Mouse (Mus musculus): ENCODE data around the gene Ang4.

Gene Ang4

GRCm38 (mm10) chr14:51755944-51756343 is 17.4 kb downstream of the Ang4 start:
- no peaks in the 10 kb centered on the region for H3K27me3 ChIP-seq (ENCODE audit: insufficient read depth, low read length)
- TF ChIP-seq CTCF (conservative IDR thresholded peaks at IDR 0.05; ENCODE audit: low read length), result no peak
- no peak for TF ChIP-seq POU5F1 (IDR thresholded peaks at IDR 0.05; ENCODE audit: borderline replicate concordance, low read length)
- no peak for TF ChIP-seq NANOG (IDR thresholded peaks at IDR 0.05; ENCODE audit: borderline replicate concordance, low read length)
- H3K4me1 ChIP-seq (replicated peaks; ENCODE audit: low read depth, low read length), result no peaks in the 10 kb centered on the region
- no peaks in the 10 kb centered on the region for H3K9me3 ChIP-seq (ENCODE audit: low read length)
- H3K36me3 ChIP-seq (ENCODE audit: insufficient read depth, low read length), result no peaks in the 10 kb centered on the region
- H3K4me3 ChIP-seq (replicated peaks; ENCODE audit: low read length), result no peak overlapping the region

- TF ChIP-seq POU5F1 (IDR thresholded peaks at IDR 0.05; ENCODE audit: borderline replicate concordance, low read length) (no peak), CTCF (conservative IDR thresholded peaks at IDR 0.05; ENCODE audit: low read length) (no peak), NANOG (IDR thresholded peaks at IDR 0.05; ENCODE audit: borderline replicate concordance, low read length) (no peak)
Measured at GRCm38 (mm10) chr14:51740347-51741170, 32.8 kb downstream of the Ang4 start.

GRCm38 (mm10) chr14:51739150-51739993 is 34.0 kb downstream of the Ang4 start:
- no peaks in the 10 kb centered on the region for H3K9me3 ChIP-seq (ENCODE audit: low read length)
- H3K4me3 ChIP-seq (replicated peaks; ENCODE audit: low read length), result peak overlapping the region; percentile 49; the same call in 1 of the 2 replicates
- H3K36me3 ChIP-seq (ENCODE audit: insufficient read depth, low read length), result no peaks in the 10 kb centered on the region
- TF ChIP-seq POU5F1 (IDR thresholded peaks at IDR 0.05; ENCODE audit: borderline replicate concordance, low read length), result no peak
- no peak for TF ChIP-seq NANOG (IDR thresholded peaks at IDR 0.05; ENCODE audit: borderline replicate concordance, low read length)
- TF ChIP-seq CTCF (conservative IDR thresholded peaks at IDR 0.05; ENCODE audit: low read length), result no peak
- H3K4me1 ChIP-seq (replicated peaks; ENCODE audit: low read depth, low read length), result peaks cover 33% of the 10 kb centered on the region
- peaks cover 42% of the 10 kb centered on the region for H3K27me3 ChIP-seq (ENCODE audit: insufficient read depth, low read length)

More at GRCm38 (mm10) chr14:51740347-51741170, 32.8 kb downstream of the Ang4 start:
- peaks cover 33% of the 10 kb centered on the region for H3K4me1 ChIP-seq (replicated peaks; ENCODE audit: low read depth, low read length)
- H3K36me3 ChIP-seq (ENCODE audit: insufficient read depth, low read length), result no peaks in the 10 kb centered on the region
- H3K4me3 ChIP-seq (replicated peaks; ENCODE audit: low read length), result peak overlapping the region; percentile 60
- H3K27me3 ChIP-seq (ENCODE audit: insufficient read depth, low read length), result peaks cover 42% of the 10 kb centered on the region
- no peaks in the 10 kb centered on the region for H3K9me3 ChIP-seq (ENCODE audit: low read length)

GRCm38 (mm10) chr14:51738411-51739149 is 34.8 kb downstream of the Ang4 start:
- TF ChIP-seq POU5F1 (IDR thresholded peaks at IDR 0.05; ENCODE audit: borderline replicate concordance, low read length) (no peak), CTCF (conservative IDR thresholded peaks at IDR 0.05; ENCODE audit: low read length) (peak; percentile 22; the same call in 1 of the 2 replicates), NANOG (IDR thresholded peaks at IDR 0.05; ENCODE audit: borderline replicate concordance, low read length) (no peak)
- peak overlapping the region; percentile 49 for H3K4me3 ChIP-seq (replicated peaks; ENCODE audit: low read length)
- H3K9me3 ChIP-seq (ENCODE audit: low read length), result no peaks in the 10 kb centered on the region
- peaks cover 42% of the 10 kb centered on the region for H3K27me3 ChIP-seq (ENCODE audit: insufficient read depth, low read length)
- no peaks in the 10 kb centered on the region for H3K36me3 ChIP-seq (ENCODE audit: insufficient read depth, low read length)
- peaks cover 33% of the 10 kb centered on the region for H3K4me1 ChIP-seq (replicated peaks; ENCODE audit: low read depth, low read length)

GRCm38 (mm10) chr14:51737967-51738366 is 35.4 kb downstream of the Ang4 start:
- H3K9me3 ChIP-seq (ENCODE audit: low read length), result no peaks in the 10 kb centered on the region
- TF ChIP-seq POU5F1 (IDR thresholded peaks at IDR 0.05; ENCODE audit: borderline replicate concordance, low read length) (no peak), CTCF (conservative IDR thresholded peaks at IDR 0.05; ENCODE audit: low read length) (no peak), NANOG (IDR thresholded peaks at IDR 0.05; ENCODE audit: borderline replicate concordance, low read length) (no peak)

GRCm38 (mm10) chr14:51717083-51717482 is 56.3 kb downstream of the Ang4 start, which contains the start of gene Gm5800:
Gene Gm5800 (minus strand): TSS chr14:51717183.
- Histone ChIP-seq H3K9me3 (ENCODE audit: low read length) (peaks cover 8% of the 10 kb centered on the region; the same call in 1 of the 2 replicates), H3K4me1 (replicated peaks; ENCODE audit: low read depth, low read length) (no peaks in the 10 kb centered on the region), H3K27me3 (ENCODE audit: insufficient read depth, low read length) (no peaks in the 10 kb centered on the region), H3K36me3 (ENCODE audit: insufficient read depth, low read length) (no peaks in the 10 kb centered on the region), H3K4me3 (replicated peaks; ENCODE audit: low read length) (no peak within 1 kb of the TSS)
- TF ChIP-seq NANOG (IDR thresholded peaks at IDR 0.05; ENCODE audit: borderline replicate concordance, low read length) (no peak), POU5F1 (IDR thresholded peaks at IDR 0.05; ENCODE audit: borderline replicate concordance, low read length) (no peak), CTCF (conservative IDR thresholded peaks at IDR 0.05; ENCODE audit: low read length) (no peak)

More at GRCm38 (mm10) chr14:51737967-51738366, 35.4 kb downstream of the Ang4 start:
- Histone ChIP-seq H3K27me3 (ENCODE audit: insufficient read depth, low read length) (peaks cover 42% of the 10 kb centered on the region), H3K36me3 (ENCODE audit: insufficient read depth, low read length) (no peaks in the 10 kb centered on the region), H3K4me3 (replicated peaks; ENCODE audit: low read length) (peak overlapping the region; percentile 49; the same call in 1 of the 2 replicates), H3K4me1 (replicated peaks; ENCODE audit: low read depth, low read length) (peaks cover 33% of the 10 kb centered on the region)

All from E14TG2a.4 (cell line).